30 mouse cellular contexts compared by ENCODE assay signal in the genomic region with DNA sequence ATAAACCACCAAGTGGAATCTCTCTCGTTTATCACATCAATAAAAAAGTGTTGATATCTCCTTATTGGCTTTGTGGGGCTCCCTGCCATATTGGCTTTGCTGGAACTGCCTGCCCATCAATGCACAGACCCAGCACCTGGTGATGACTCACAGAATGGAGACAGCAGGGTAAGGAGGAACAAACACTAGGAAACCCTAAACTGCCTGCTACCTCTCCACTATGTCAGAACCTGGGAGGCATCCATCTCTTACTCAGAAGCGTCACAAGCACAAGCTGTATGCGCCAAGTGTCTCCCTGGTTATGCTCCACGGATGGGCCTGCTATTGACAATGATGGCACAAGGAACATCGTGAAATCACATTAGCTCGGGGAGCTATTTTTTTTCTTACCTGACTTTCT.
"Had no signal": no experiment of that assay in that cellular context is flagged by ENCODE, and none has a peak within 500 bp of the region (broad histone marks: within the 10 kb centered on the region; RNA-seq: fewer than 3 reads in every experiment).

No protein-coding gene starts in this region.

- H3K4me3 ChIP-seq: heart, embryonic 10.5 days; heart, embryonic 12.5 days; heart, embryonic 13.5 days; heart, embryonic 15.5 days; hindbrain, embryonic 10.5 days; hindbrain, embryonic 12.5 days; hindbrain, embryonic 13.5 days; hindbrain, embryonic 15.5 days; intestine, embryonic 15.5 days; kidney, embryonic 15.5 days; left cerebral cortex, adult 2 months had no signal

- DNase-seq: heart, postnatal 10 days; heart, postnatal 14 days; heart, postnatal 36 days; heart, postnatal 4 days; kidney, adult 11 months; kidney, adult 18-20 months; kidney, adult 2 months; kidney, adult 8-10 months; kidney, adult 9 months; kidney, postnatal 10 days; kidney, postnatal 14 days; kidney, postnatal 25 days; kidney, postnatal 36 days; kidney, postnatal 4 days; layer of hippocampus, adult 9-11 months; layer of hippocampus, postnatal 36 days had no signal

- H3K27ac ChIP-seq: heart, embryonic 10.5 days; heart, embryonic 13.5 days; heart, embryonic 15.5 days; hindbrain, embryonic 10.5 days; hindbrain, embryonic 12.5 days; hindbrain, embryonic 13.5 days; hindbrain, embryonic 14.5 days; hindbrain, embryonic 15.5 days; hindbrain, postnatal 0 days; intestine, embryonic 15.5 days; kidney, embryonic 15.5 days; kidney, postnatal 0 days; left cerebral cortex, adult 2 months had no signal
